In the genomic region with DNA sequence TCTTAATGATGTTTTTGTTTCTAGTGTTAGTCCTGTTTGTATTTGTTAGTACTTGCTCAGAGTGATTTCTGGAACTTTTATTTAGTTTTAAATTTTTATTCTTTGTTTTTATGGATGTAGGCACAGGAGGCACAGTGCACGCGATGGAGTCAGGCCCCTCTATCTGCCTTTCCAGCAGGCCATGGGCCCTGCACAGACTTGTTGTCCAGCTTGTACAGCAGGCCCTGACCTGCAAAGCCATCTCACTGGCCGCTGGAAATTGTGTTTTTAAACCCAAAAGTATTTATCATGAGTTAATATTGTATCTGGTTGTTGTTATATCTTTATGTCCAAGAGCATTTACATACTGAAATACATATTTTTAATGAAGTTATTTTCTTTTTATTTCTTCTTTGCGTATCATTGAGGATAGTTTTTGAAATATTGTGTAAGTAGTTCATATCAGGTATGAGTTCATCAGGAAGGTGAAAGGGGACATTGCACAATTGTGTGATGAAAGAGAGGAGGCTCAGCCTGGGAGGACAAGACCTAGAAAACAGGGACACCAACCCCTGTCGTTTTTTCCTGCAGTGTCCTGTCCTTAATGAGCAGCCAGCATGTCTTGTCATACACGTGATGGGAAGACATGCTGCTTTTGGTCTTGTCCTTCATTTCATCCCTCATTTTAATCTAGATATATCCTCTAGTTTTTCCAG, we compare ENCODE assay signal across 26 mouse cellular contexts. TPM values are rescaled to one million over a fixed set of nuclear protein-coding genes. Genes with fewer than 3 reads are reported as not detected.
A peak's percentile ranks its signal among the peaks of the same experiment; 100 is the strongest.
DNase-seq lines count a peak whose midpoint lies in the region; ATAC-seq and TF ChIP-seq lines count a peak whose summit lies in the region.
"Had no signal": no experiment of that assay in that cellular context is flagged by ENCODE, and none has a peak within 500 bp of the region (broad histone marks: within the 10 kb centered on the region; RNA-seq: fewer than 3 reads in every experiment).

No protein-coding gene starts in this region.

- DNase-seq in liver, embryonic 11.5 days (ENCODE audit: low spot score): no peak
- DNase-seq in 416B (ENCODE audit: low read depth): peak; percentile 39
- DNase-seq in liver, postnatal 0 days: no peak
- DNase-seq in embryo, embryonic 10 days (ENCODE audit: low spot score): no peak
- DNase-seq in gastrocnemius, postnatal 36 days: no peak
- DNase-seq: adrenal gland, adult 8-10 months; adrenal gland, postnatal 25 days; cerebellum, adult 11 months; cerebellum, adult 8-10 months; cerebellum, postnatal 10 days; cerebellum, postnatal 36 days; gastrocnemius, postnatal 14 days; heart, adult 18-20 months; heart, postnatal 10 days; heart, postnatal 4 days had no signal

- H3K4me1 ChIP-seq in liver, embryonic 15.5 days (replicated peaks): peaks cover 19% of the 10 kb centered on the region
- 0 out of 2 replicates have a peak, but pooled peaks cover 7% of the 10 kb centered on the region for H3K4me1 ChIP-seq in liver, embryonic 11.5 days (replicated peaks; ENCODE audit: control insufficient read depth, insufficient read depth, low read length)
- peaks cover 1% of the 10 kb centered on the region; the same call in 1 of the 2 replicates for H3K4me1 ChIP-seq in bone marrow, adult 2 months (ENCODE audit: control insufficient read depth, insufficient read depth, low read length)
- peaks cover 32% of the 10 kb centered on the region for H3K4me1 ChIP-seq in liver, postnatal 0 days (ENCODE audit: insufficient read depth)
- H3K4me1 ChIP-seq: heart, embryonic 15.5 days had no signal

- peak overlapping the region; percentile 46 for H3K27ac ChIP-seq in liver, embryonic 15.5 days (replicated peaks)
- no peak overlapping the region for H3K27ac ChIP-seq in liver, embryonic 11.5 days (ENCODE audit: low read depth, low read length)
- H3K27ac ChIP-seq in bone marrow, adult 2 months (ENCODE audit: control insufficient read depth, insufficient read depth, low read depth, low read length, poor library complexity): no peak overlapping the region; the same call in 1 of the 2 replicates
- peak overlapping the region; percentile 87 for H3K27ac ChIP-seq in liver, postnatal 0 days (ENCODE audit: low read depth)
- H3K27ac ChIP-seq: forebrain, embryonic 10.5 days; forebrain, embryonic 13.5 days; heart, embryonic 15.5 days; hindbrain, embryonic 14.5 days; hindbrain, postnatal 0 days had no signal

- no peak overlapping the region for H3K4me3 ChIP-seq in liver, embryonic 15.5 days (replicated peaks)
- no peak overlapping the region for H3K4me3 ChIP-seq in liver, embryonic 11.5 days (ENCODE audit: low read depth, low read length)
- H3K4me3 ChIP-seq in bone marrow, adult 2 months (replicated peaks; ENCODE audit: control insufficient read depth, low read depth, low read length): peak overlapping the region; percentile 5
- H3K4me3 ChIP-seq in liver, postnatal 0 days (ENCODE audit: low read depth, low read length): no peak overlapping the region
- H3K4me3 ChIP-seq: forebrain, embryonic 10.5 days; forebrain, embryonic 13.5 days; heart, embryonic 12.5 days; heart, embryonic 15.5 days had no signal

- no peak overlapping the region for H3K4me2 ChIP-seq in liver, embryonic 15.5 days
- no peak overlapping the region for H3K4me2 ChIP-seq in liver, embryonic 11.5 days
- peak overlapping the region; percentile 44; the same call in 1 of the 2 replicates for H3K4me2 ChIP-seq in liver, postnatal 0 days (ENCODE audit: low read depth, low read length)
- H3K4me2 ChIP-seq: forebrain, embryonic 13.5 days; heart, embryonic 12.5 days; heart, embryonic 15.5 days; hindbrain, embryonic 14.5 days had no signal

- H3K27me3 ChIP-seq in liver, embryonic 15.5 days: no peaks in the 10 kb centered on the region
- no peaks in the 10 kb centered on the region for H3K27me3 ChIP-seq in liver, embryonic 11.5 days (replicated peaks; ENCODE audit: control insufficient read depth, insufficient read depth, low read length)
- no peaks in the 10 kb centered on the region for H3K27me3 ChIP-seq in liver, postnatal 0 days (ENCODE audit: insufficient read depth, low read length)
- H3K27me3 ChIP-seq: forebrain, embryonic 13.5 days; heart, embryonic 12.5 days; heart, embryonic 15.5 days had no signal

- H3K36me3 ChIP-seq in liver, embryonic 15.5 days (replicated peaks): peaks cover 21% of the 10 kb centered on the region
- no peaks in the 10 kb centered on the region for H3K36me3 ChIP-seq in liver, embryonic 11.5 days (ENCODE audit: control insufficient read depth, insufficient read depth, low read length)
- peaks cover 7% of the 10 kb centered on the region for H3K36me3 ChIP-seq in liver, postnatal 0 days (replicated peaks; ENCODE audit: insufficient read depth, low read length)

- TF ChIP-seq POLR2A in bone marrow, adult 2 months (IDR thresholded peaks at IDR 0.05; ENCODE audit: borderline replicate concordance, control insufficient read depth, low read depth, low read length): no peak

- no peak overlapping the region for H3K9ac ChIP-seq in liver, embryonic 15.5 days
- no peak overlapping the region for H3K9ac ChIP-seq in liver, embryonic 11.5 days (ENCODE audit: low read depth, low read length)
- no peak overlapping the region for H3K9ac ChIP-seq in liver, postnatal 0 days (replicated peaks)
- H3K9ac ChIP-seq: forebrain, embryonic 13.5 days; heart, embryonic 12.5 days; heart, embryonic 15.5 days; hindbrain, embryonic 14.5 days had no signal

- intact Hi-C loops in gastrocnemius, postnatal 36 days (cut with DNase I): no loop called here

- TF ChIP-seq CTCF in bone marrow, adult 2 months (IDR thresholded peaks at IDR 0.05; ENCODE audit: control insufficient read depth, insufficient read depth, low read length): no peak
- TF ChIP-seq CTCF in liver, postnatal 0 days (IDR thresholded peaks at IDR 0.05; ENCODE audit: low read depth): no peak

- ATAC-seq in liver, embryonic 15.5 days (ENCODE audit: insufficient read depth): peak; percentile 60
- ATAC-seq in liver, embryonic 11.5 days (replicated peaks; ENCODE audit: low FRiP score): no peak
- ATAC-seq in liver, postnatal 0 days: peak; percentile 86
- ATAC-seq: activated CD4-positive, CD25-positive, alpha-beta regulatory T cell, adult 4 months; forebrain, embryonic 13.5 days; forebrain, embryonic 16.5 days; hindbrain, postnatal 0 days; inflammation-experienced regulatory T-cells, adult 6 months had no signal

- no peaks in the 10 kb centered on the region for H3K9me3 ChIP-seq in liver, embryonic 15.5 days (replicated peaks)
- no peaks in the 10 kb centered on the region for H3K9me3 ChIP-seq in liver, embryonic 11.5 days (ENCODE audit: control insufficient read depth, low read length)
- H3K9me3 ChIP-seq in liver, postnatal 0 days (ENCODE audit: low read length): no peaks in the 10 kb centered on the region
- H3K9me3 ChIP-seq: forebrain, embryonic 10.5 days; forebrain, embryonic 13.5 days; heart, embryonic 12.5 days; heart, embryonic 15.5 days had no signal

- TF ChIP-seq EP300 in liver, postnatal 0 days (IDR thresholded peaks at IDR 0.05; ENCODE audit: low read depth): peak; percentile 59; the same call in 1 of the 2 replicates

- 64% methylated on average over 6 of the region's 6 CpGs for WGBS in liver, embryonic 15.5 days (ENCODE audit: insufficient replicate concordance)
- 79% methylated on average over 6 of the region's 6 CpGs for WGBS in liver, embryonic 11.5 days
- 60% methylated on average over 6 of the region's 6 CpGs for WGBS in bone marrow, adult 2 months
- WGBS in liver, postnatal 0 days (ENCODE audit: insufficient replicate concordance): 49% methylated on average over 6 of the region's 6 CpGs

RNA-seq across cellular contexts. Expression of a gene that starts 24.0 kb away (rescaled TPM):
- polyA plus RNA-seq in liver, embryonic 15.5 days (2015; fragmentation: Nextera tagmentation; extraction: Ambion mirVana): 105 and 116 TPM in 2 replicates
- polyA plus RNA-seq in liver, embryonic 11.5 days (2014; fragmentation: Nextera tagmentation; extraction: Ambion mirVana): 49.1 and 50.2 TPM in 2 replicates
- 2.7 and 10.6 TPM in 2 replicates for polyA plus RNA-seq in bone marrow, adult 2 months (2011; ENCODE audit: insufficient read depth, insufficient read length, low replicate concordance, missing spikeins)
- polyA plus RNA-seq in liver, postnatal 0 days (2015; fragmentation: Nextera tagmentation; extraction: Ambion mirVana): 138 and 154 TPM in 2 replicates
- 1 to 10 TPM; 2.7 to 3.2 TPM for total RNA-seq in gastrocnemius, postnatal 36 days (2021)

Comparison
In these comparisons a context has a peak if more than half of its experiments do, and no peak if none do; other contexts are left out.
1. H3K27ac ChIP-seq: peak in liver, embryonic 15.5 days (single experiment) and liver, postnatal 0 days (single experiment); none in liver, embryonic 11.5 days (single experiment) and bone marrow, adult 2 months (single experiment).